Mouse (Mus musculus) heart, embryonic 14.5 days (tissue): Measurements from ENCODE around the gene Gm10840. TPM values are rescaled to one million over a fixed set of nuclear protein-coding genes. Genes with fewer than 3 reads are reported as not detected.

Source experiments
- ATAC-seq: fragments of 200-750 bp; cut with Nextera tagmentation; 2 replicates; pipeline ENCODE4 v1.8.0; 2017; ENCODE audit warnings: low read depth, moderate TSS enrichment; ENCODE audit not compliant: insufficient number of reproducible peaks, insufficient read depth, low FRiP score
- H3K27ac ChIP-seq, 2 experiments: fragments of 200-500 bp in 1 of 2; fragments of 300-500 bp in 1 of 2; sonication (generic) in 1 of 2; replicated peaks in 1 of 2; 2 replicates each; pipeline ENCODE4 v1.5.1; 2012 to 2014; ENCODE audit warnings: low read depth in 2 of 2, low read length in 2 of 2, control low read depth in 1 of 2, mild to moderate bottlenecking in 1 of 2, mixed read lengths in 1 of 2; ENCODE audit not compliant: control insufficient read depth in 1 of 2, insufficient read depth in 1 of 2
- H3K27me3 ChIP-seq: fragments of 300-500 bp; sonication (generic); 2 replicates; pipeline ENCODE4 v1.6.1; 2014; ENCODE audit warnings: mild to moderate bottlenecking, low read length, control low read depth; ENCODE audit not compliant: control insufficient read depth, insufficient read depth
- H3K36me3 ChIP-seq: fragments of 300-500 bp; sonication (generic); 2 replicates; pipeline ENCODE4 v1.6.1; 2014; ENCODE audit warnings: mild to moderate bottlenecking, control low read depth, low read length, mixed read lengths; ENCODE audit not compliant: control insufficient read depth, insufficient read depth
- H3K4me1 ChIP-seq, 2 experiments: fragments of 200-500 bp in 1 of 2; fragments of 300-500 bp in 1 of 2; sonication (generic) in 1 of 2; 2 replicates each; pipeline ENCODE4 v1.6.1; 2012 to 2014; ENCODE audit warnings: low read length in 2 of 2, control low read depth in 1 of 2, mixed read lengths in 1 of 2; ENCODE audit not compliant: control insufficient read depth in 2 of 2, insufficient read depth in 2 of 2
- H3K4me2 ChIP-seq: fragments of 300-500 bp; sonication (generic); 2 replicates; pipeline ENCODE4 v1.6.1; 2014; ENCODE audit warnings: mild to moderate bottlenecking, low read length
- H3K4me3 ChIP-seq, 2 experiments: fragments of 200-500 bp in 1 of 2; fragments of 300-500 bp in 1 of 2; sonication (generic) in 1 of 2; 2 replicates each; pipeline ENCODE4 v1.5.1; 2012 to 2014; ENCODE audit warnings: low read length in 2 of 2, mild to moderate bottlenecking in 2 of 2, control low read depth in 1 of 2, low read depth in 1 of 2, moderate library complexity in 1 of 2; ENCODE audit not compliant: control insufficient read depth in 1 of 2, insufficient read depth in 1 of 2
- H3K9ac ChIP-seq: fragments of 300-500 bp; sonication (generic); 2 replicates; pipeline ENCODE4 v1.6.1; 2014; ENCODE audit warnings: mild to moderate bottlenecking, low read length
- H3K9me3 ChIP-seq: fragments of 300-500 bp; sonication (generic); 2 replicates; pipeline ENCODE4 v1.6.1; 2016; ENCODE audit warnings: low read length, control low read depth; ENCODE audit not compliant: control insufficient read depth
- WGBS: fragments of 180-500 bp; shearing (Covaris S2); extraction: QIAGEN DNeasy Blood & Tissue Kit; methylation state at CpG from one replicate; pipeline ENCODE4 v1.1.7; 2014; 5-methylcytosine and 5-hydroxymethylcytosine counted together
- polyA plus RNA-seq: library from polyadenylated mRNA; unstranded; fragments of >200 nt; fragmentation: Nextera tagmentation; extraction: Ambion mirVana; gene quantifications from 2 replicates; pipeline ENCODE4 v1.2.1, GENCODE M21; 2014

Gm10840 gene
- polyA plus RNA-seq, 1 experiment from 2014 or later, result not detected

DNA sequence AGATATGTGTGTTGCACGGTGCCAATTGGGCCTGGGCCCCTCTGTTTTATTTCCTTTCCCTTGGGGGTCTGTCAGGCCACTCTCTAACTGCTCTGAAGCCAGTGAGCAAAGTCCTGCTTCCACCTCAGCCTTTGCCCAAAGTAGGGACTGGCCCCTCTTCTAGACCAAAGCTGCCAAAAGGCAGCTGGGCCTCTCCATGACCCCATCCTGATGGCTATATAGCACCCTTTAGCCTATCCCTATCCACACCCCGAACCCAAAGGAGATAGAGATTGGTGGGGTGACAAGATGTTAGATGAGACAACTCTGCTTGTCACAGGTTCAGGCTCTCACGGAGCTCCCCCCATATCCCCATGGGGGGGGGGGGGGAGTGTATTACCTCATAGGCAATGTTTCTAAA lies 4.9 kb upstream of the Gm10840 start:
- 74% methylated on average over 3 of the region's 3 CpGs for WGBS
- no peak for ATAC-seq

DNA sequence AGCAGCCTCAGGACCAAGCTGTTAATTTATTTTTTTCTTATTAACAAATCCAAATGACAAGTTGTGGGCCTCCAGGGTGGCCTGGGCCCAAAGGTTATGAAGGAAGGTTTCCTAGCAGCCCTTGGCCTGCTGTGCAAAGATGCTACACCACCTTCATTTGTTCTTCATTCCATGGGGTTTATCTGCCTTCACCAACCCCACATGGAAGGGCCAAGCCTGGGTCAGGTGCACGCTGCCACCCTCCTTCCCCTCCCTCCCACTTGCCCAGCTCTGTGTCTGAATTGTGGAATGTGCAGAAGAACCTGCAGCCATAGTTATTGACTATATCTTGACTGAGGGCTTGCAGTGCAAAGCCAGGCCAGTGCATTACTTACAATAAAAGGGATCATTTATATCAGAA lies 4.4 kb upstream of the Gm10840 start:
- Histone ChIP-seq H3K4me1 (peaks cover 12 to 26% of the 10 kb centered on the region in 2 experiments), H3K4me3 (no peak overlapping the region), H3K27ac (no peak overlapping the region), H3K36me3 (peaks cover 64% of the 10 kb centered on the region), H3K4me2 (no peak overlapping the region), H3K27me3 (no peaks in the 10 kb centered on the region), H3K9ac (no peak overlapping the region), H3K9me3 (no peaks in the 10 kb centered on the region)
- no peak for ATAC-seq
- WGBS, result 96% methylated on average over 1 of the region's 1 CpGs

More for the DNA sequence above, 4.9 kb upstream of the Gm10840 start:
- H3K36me3 ChIP-seq, result peaks cover 69% of the 10 kb centered on the region
- no peak overlapping the region for H3K27ac ChIP-seq
- H3K4me2 ChIP-seq, result no peak overlapping the region
- no peaks in the 10 kb centered on the region for H3K9me3 ChIP-seq
- H3K27me3 ChIP-seq, result no peaks in the 10 kb centered on the region
- no peak overlapping the region for H3K9ac ChIP-seq
- H3K4me1 ChIP-seq, result peaks cover 7 to 21% of the 10 kb centered on the region in 2 experiments
- no peak overlapping the region for H3K4me3 ChIP-seq

DNA sequence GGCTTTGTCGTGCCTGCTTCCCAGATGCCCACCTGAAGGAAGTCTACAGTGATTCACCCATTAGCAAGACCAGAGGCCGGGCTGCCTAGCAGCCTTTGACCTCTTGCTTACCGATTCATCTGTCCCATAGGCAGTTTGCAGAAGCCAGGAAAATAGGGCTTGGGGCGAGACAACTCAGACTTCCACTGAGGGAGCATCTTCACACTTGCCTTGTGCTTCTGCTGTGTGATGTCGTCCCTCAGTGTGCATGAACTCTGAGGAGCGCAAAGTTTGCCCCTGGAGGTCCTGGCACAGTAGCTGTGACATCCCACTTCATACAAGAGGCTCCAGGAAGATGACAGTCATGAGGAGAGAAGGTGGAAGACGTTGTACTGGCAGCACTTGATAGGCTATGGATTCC lies 3.5 kb upstream of the Gm10840 start:
- no peaks in the 10 kb centered on the region for H3K9me3 ChIP-seq
- H3K4me3 ChIP-seq, result no peak overlapping the region
- H3K36me3 ChIP-seq, result peaks cover 55% of the 10 kb centered on the region
- no peaks in the 10 kb centered on the region for H3K27me3 ChIP-seq
- H3K4me2 ChIP-seq, result no peak overlapping the region
- H3K27ac ChIP-seq, result no peak overlapping the region
- H3K9ac ChIP-seq, result no peak overlapping the region
- ATAC-seq, result no peak
- WGBS, result 78% methylated on average over 7 of the region's 7 CpGs
- peaks cover 12 to 27% of the 10 kb centered on the region in 2 experiments for H3K4me1 ChIP-seq

DNA sequence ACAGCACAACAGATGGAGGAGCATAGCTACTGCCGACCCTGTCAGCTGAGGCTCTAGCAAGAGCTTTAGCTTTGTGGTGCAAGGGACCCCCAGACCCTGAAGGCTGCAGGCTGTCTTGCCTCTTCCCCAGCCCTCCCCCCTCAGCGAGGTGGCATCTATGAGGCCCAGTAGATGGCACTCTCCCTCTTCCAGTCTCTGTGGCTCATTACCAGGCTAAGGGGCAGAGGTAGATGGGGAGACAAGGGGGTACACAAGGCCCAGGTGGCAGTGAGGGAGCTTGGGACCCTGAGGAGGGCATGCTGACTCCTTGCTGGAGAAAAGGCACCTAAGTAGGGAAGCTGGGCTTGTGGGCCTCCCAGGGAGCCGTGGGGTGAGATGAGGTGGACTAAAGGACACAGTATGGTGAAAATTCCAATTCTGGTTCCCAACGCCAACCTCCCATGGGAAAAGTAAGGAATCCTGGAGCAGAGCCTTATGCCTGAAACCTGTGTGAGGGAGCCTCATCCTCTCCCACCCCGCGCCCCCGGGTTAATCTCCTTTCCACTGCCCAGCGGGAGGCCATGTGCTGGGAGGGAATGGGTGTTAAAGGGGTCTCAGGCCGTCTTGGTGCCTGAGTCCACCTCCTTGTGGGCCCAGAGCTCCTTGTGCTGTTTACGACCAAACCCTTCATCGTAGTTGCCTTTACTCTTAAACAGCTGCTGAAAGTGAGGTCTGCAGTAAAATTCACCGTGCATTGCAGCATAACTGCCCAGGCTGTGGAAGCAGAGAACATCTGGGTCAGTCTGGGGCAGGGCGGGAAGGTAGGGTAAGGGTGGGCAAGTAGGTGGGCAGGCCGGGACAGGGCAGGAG lies 2.3 kb upstream of the Gm10840 start:
- ATAC-seq, result no peak
- H3K9ac ChIP-seq, result peak overlapping the region; percentile 92; the same call in 1 of the 2 replicates
- H3K27ac ChIP-seq, result peak overlapping the region in 1 of 2 experiments; percentile 88; a peak in 1 of 4 replicates
- no peaks in the 10 kb centered on the region for H3K9me3 ChIP-seq
- peaks cover 12 to 27% of the 10 kb centered on the region in 2 experiments for H3K4me1 ChIP-seq
- peak overlapping the region; percentile 95 for H3K4me2 ChIP-seq
- no peaks in the 10 kb centered on the region for H3K27me3 ChIP-seq
- peaks cover 44% of the 10 kb centered on the region for H3K36me3 ChIP-seq
- H3K4me3 ChIP-seq, result peak overlapping the region; percentile 84 to 91; a peak in 3 of 4 replicates
- 63% methylated on average over 14 of the region's 14 CpGs for WGBS

DNA sequence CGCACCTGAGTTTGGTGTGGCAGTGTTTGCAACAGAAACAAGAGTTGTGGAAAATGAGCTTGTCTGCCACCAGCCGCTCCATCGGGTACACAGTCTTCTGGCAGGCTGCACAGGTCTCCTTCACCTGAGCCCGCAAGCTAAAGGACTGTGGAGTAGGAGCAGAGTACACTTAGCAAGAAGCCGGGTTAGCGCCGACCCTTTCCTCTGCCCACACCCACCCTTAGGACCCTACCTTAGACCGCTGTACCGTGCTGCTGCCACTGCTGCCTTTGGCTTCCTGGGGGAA lies 1.8 kb upstream of the Gm10840 start:
- Histone ChIP-seq H3K9me3 (no peaks in the 10 kb centered on the region), H3K27ac (peak overlapping the region; percentile 40 to 88; a peak in 2 of 4 replicates), H3K36me3 (peaks cover 44% of the 10 kb centered on the region), H3K4me3 (peak overlapping the region; percentile 84 to 91), H3K27me3 (no peaks in the 10 kb centered on the region), H3K4me1 (peaks cover 14 to 27% of the 10 kb centered on the region in 2 experiments), H3K9ac (peak overlapping the region; percentile 92), H3K4me2 (peak overlapping the region; percentile 95)
- WGBS, result 45% methylated on average over 9 of the region's 9 CpGs
- ATAC-seq, result no peak

DNA sequence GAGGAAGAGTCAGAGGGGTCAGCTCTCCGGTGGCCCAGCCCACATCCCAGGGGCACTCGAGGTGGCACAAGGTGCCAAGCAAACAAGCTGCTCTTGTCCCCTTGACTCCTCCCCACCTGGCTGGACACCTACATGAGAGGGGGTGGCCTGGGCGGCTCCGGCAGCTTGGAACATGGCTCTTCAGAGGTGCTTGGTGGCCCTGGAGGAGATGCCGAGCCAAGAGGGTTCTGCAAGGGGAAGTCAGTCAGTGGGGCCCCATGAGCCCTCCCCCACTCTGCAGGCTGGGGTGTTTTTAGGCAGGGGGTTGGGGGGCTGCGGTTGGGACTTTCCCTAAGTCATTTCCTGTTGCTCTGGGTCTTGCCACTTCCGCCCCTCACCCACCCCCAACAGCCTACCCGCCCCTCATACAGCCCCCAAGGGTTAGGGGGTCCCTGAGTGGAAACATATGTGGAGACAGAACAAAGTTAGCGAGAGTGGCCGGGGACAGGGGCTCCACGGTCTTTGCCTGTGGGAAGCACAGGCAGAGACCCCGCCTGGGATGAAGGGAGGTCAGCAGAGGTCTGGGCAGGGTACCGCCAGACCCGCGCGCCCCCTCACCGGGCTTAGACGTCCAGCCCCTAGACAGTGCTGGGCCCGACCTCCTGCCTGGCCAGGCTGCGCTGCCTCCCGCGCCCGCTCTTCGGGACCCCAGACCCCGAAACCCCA lies 1.3 kb upstream of the Gm10840 start:
- Histone ChIP-seq H3K4me2 (peak overlapping the region; percentile 95), H3K27ac (peak overlapping the region; percentile 66 to 88), H3K36me3 (peaks cover 43% of the 10 kb centered on the region), H3K27me3 (no peaks in the 10 kb centered on the region), H3K4me1 (peaks cover 14 to 27% of the 10 kb centered on the region in 2 experiments), H3K9ac (peak overlapping the region; percentile 92), H3K4me3 (peak overlapping the region; percentile 84 to 91), H3K9me3 (no peaks in the 10 kb centered on the region)
- WGBS, result 2% methylated on average over 24 of the region's 25 CpGs
- ATAC-seq, result peak; percentile 54

DNA sequence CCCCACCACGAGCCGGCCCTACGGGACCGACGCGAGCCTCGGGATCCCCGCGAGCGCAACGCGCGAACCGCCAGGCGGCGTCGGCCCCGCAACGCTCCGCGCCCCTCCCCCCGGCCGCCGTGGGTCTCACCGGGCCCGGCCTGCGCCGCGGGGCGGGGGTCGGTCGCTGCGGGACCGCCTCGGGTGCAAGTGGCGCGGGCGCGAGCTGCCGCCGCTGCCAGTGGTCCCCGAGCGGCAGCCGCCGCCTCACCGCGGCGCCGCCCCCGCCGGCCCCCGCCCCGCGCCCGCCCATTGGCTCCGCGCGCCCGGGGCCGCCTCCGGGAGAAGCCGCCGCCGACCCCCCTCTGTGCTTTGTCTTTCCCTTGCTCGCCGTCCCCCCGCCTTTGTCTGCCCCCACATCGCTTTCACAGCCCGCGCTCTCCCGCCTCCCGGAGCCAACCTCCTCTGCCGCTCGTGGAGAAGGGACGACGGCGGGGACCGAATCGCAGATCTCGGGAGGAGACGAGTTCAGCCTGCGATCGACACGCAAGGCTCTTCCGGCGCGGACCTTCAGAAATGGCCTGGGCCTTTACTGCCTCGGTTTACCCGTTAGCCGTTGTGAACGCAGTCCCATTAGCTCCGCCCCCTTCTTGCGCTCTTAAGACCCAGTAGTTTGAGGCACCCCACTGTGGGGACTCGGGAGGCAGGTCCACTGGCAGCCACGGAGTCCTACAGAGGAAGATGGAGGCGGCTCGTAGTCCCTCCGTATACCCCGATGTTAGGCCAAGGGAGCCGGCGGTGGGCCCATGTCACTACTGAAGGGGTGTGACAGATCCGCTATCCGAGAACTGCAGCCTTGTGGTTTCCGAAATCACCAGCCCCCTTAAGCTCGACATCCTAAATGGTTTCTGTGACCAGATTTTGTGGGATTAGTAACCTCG lies 469 bp upstream of the Gm10840 start:
- Histone ChIP-seq H3K4me1 (peaks cover 14 to 27% of the 10 kb centered on the region in 2 experiments), H3K36me3 (peaks cover 42% of the 10 kb centered on the region), H3K27ac (peak overlapping the region; percentile 88 to 89), H3K9ac (peak overlapping the region; percentile 92), H3K27me3 (no peaks in the 10 kb centered on the region), H3K4me2 (peak overlapping the region; percentile 95), H3K9me3 (no peaks in the 10 kb centered on the region), H3K4me3 (peak overlapping the region; percentile 84 to 91)
- under 1% methylated on average over 74 of the region's 106 CpGs for WGBS
- peak; percentile 75 for ATAC-seq
